Mouse (Mus musculus): ENCODE measurements around the gene Ddit4.

- no peak for TF ChIP-seq CTCF (IDR thresholded peaks at IDR 0.05; ENCODE audit: low read depth)
- TF ChIP-seq EP300 (IDR thresholded peaks at IDR 0.05; ENCODE audit: low read depth) = no peak
These were observed 17.6 kb downstream of the Ddit4 start for GRCm38 (mm10) chr10:59934039-59934438.
